Mouse (Mus musculus): ENCODE results near the gene Gja8.

Gja8 gene

DNA sequence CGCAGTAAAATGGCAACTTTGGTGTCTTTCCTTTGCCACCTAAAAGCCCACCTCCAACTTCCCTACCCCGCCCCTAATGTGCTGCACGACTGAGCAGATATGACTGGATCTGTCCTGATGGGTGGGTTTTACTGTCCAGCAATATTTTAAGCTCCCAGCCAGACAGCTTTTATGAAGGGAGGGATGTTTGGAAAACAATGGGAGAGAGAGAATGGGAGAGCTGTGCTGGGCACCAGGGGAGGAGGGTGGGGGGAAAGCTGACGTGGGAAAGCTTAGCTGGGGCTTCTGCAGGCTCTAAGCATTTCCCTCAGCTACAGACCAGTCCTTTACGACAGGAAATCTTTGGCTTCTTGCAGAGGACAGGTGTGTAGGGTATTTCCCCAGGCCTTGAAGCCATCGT lies at the start of gene Gja8:
Gja8 (minus strand) TSS at position 101 of the 400 bp plus-strand sequence.
- DNase-seq (ENCODE audit: low spot score) = no peak

- no peak for DNase-seq (ENCODE audit: low spot score)
Observed at GRCm38 (mm10) chr3:96974467-96974866, 48.6 kb upstream of the Gja8 start.

- DNase-seq (ENCODE audit: low spot score) = no peak
Observed at GRCm38 (mm10) chr3:96970986-96971385, 45.2 kb upstream of the Gja8 start.

DNA sequence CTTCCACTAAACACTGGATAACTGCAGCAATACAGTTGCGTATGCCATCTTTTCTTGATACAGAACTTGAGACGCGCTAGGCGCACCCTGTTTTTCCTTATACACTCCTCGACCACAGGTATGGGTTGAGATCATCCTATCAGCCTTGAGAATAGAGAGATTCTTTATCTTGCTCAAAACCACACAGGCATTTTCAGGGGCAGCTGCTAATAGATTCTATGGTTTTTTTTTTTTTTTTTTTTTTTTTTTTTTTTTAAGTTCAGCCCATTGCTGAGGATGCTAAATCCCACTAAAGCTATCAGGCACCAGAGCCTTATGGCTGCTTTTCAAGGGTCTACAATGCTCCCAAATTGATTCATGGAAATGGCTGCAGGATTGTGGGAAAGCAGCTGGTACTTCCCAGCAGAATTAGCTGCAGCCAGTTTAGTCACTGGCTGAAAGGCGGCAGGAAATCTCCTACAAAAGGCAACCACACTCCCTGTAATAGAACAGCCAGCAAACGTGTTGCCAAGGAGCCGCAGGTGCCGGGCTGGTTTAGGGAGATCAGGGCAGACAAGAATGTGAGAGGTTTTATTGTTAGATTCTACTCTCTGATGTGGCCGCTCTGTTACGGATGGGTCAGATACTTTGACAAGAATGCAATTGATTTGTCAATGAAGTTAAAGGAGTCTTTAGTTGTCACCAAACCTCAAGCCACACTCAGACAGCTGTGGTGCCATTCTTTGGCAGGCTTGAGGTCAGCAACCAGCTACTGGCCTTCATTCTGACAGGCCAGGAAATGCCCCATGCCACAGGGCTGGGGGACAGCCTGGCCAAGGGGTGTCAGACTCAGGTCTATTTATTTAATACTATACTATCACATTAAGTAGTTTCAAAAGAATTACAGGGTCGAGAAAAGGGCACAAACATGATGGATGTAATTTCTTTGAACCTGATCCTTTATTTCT lies 37.5 kb upstream of the Gja8 start:
- peak; percentile 19 for DNase-seq (ENCODE audit: low spot score)

- DNase-seq (ENCODE audit: low spot score) = peak; percentile 34
Observed at GRCm38 (mm10) chr3:96960597-96960996, 34.8 kb upstream of the Gja8 start.

DNA sequence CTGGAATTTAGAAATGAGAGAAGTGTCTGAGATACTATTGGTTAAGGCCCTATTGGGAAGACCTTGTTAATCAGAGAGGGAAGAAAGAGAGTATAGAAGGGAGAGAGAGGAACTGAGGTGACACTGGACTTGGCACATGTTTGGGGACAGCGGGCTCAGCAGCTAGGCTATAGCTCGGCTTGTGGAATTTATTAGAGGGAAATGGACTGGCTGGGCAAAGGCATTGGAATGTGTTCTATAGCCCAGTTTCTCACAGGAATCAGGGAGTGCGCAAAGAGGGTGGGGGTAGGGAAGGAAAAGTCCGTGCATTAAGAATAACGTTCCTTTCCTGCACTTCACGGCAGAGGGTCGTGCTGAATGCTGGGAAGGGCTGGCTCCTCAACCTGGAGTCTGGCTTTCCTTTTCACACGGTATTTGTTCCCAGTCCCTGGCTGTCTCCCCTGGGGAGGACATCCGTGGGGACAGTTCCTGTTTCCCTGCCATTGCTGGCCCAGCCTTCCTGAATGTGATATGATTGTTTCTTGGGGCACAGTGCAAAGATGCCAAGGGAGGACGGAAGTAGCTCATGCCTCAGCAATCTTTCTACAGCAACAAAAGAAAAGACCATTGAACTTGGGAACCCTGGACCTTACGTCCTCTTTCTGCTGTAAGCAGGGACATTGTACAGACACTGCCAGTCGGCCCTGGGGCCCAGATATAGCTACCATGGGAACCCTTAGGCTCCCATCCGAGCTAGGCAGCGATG lies 27.8 kb upstream of the Gja8 start:
- DNase-seq (ENCODE audit: low spot score) = no peak

DNA sequence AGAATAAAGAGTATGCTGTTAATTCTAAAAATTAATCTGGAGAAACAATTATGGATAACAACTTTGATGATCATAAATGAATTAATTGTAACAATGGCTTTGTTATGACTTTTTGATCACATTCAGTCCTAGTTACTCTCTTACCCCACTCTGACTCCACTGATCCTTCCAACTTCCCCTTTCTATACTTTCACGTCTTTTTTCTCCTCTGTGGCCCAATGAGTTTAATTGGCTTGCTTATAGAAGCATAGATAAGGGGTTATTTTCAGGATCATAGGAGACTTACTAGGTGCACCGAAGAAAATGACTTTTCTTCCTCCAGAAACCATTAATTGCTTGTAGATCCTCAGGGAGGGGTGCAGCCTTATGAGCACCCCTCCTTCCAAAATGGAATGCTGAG lies 16.9 kb upstream of the Gja8 start:
- DNase-seq (ENCODE audit: low spot score) = no peak

DNA sequence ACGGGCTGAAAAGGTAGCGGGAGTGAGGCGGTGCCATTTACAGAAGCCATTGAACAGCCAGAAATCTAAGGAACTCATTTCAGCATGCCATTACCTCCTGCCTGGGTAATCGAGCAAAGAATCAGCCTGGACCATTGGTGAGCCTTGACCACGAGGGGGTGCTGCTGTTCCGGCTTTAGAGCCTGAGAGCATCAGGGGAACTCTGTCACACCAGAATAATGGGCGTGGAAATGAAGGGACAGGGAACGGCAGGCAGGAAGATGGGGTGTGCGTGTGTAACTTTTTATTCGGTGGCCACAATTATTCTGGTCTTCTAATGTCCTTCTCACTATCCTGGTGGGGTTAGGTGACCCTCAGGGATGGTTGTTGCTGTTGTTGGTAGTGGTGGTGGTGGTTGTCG lies 12.9 kb upstream of the Gja8 start:
- peak; percentile 96 for DNase-seq (ENCODE audit: low spot score)

DNA sequence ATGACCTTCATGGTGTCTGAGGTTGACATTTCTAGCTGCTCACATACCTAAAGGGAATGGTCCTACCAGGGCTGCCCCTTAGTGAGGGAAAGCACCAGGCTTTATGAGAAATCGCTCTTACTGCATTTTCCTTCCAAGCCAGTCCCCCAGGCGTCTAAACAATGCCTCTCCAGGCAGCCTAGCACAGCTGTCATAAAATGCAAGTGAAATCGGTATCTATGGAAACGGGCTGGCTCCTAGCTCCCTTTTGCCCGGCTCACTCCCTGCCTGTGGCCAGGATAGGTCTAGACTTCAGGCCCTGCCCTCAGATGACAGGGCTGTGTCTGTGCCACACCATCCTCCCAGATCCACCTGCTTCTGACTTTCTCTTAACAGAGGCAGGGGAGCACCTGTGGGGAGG lies 11.8 kb upstream of the Gja8 start:
- peak; percentile 62 for DNase-seq (ENCODE audit: low spot score)

DNA sequence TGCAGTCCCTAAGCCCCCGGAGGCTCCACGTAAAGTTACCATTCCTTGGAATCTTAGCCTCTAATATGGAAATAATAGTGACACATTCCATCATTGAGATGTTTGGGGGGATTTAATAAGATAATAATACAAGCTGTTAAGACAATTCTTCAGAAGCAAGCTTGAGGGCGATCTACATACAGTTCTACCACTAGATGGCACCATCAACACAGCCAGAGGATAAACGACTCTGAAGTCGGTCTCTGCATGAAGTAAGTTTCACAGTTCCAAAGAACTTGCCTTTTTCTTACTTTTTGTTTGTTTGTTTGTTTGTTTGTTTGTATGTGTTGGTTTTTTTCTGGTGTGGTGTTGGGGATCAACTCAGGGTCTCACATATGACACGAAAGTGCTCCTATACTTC lies 10.4 kb upstream of the Gja8 start:
- DNase-seq (ENCODE audit: low spot score) = peak; percentile 89

DNA sequence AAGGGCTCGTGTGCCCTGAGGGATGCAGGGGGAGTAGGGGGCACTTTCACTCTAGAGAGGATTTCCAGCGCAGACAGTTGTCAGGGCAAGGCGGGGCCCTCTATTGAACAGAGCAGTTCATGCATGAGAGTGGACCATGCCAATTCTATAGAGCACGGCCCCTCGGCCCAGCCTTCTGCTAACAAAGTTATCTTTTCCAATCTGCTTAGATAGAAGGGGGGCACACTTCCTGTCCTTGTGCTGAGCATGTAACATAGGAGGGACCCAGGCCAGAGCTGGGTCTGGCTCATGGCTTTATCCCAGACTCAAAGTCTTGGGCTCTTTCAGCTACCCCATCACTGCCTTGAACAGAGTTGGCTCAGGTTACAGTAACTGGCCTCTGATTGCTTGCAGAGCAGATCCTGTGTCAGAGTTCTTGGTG lies 5.5 kb upstream of the Gja8 start:
- DNase-seq (ENCODE audit: low spot score) = peak; percentile 60

DNA sequence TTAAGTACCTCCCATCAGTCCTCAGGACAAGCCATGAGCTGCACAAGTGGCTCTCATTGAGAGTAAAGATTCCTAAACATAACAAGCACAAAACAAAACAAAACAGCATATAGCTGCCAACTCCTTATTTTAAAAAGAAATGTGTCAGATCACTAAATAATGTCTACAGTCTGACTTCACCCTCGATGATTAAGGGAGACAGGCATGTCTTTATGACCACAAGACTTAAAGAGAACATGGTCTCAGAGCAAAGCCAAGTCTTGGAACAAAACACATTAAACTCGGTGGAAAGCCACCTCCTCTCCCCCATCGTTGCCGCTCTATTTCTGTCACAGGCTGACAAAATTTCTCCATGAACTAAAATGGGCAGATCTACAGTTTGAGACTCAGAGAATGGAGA lies 1.2 kb downstream of the Gja8 start:
- DNase-seq (ENCODE audit: low spot score) = no peak

GRCm38 (mm10) chr3:96920991-96921390 lies 4.8 kb downstream of the Gja8 start:
- no peak for DNase-seq (ENCODE audit: low spot score)

DNA sequence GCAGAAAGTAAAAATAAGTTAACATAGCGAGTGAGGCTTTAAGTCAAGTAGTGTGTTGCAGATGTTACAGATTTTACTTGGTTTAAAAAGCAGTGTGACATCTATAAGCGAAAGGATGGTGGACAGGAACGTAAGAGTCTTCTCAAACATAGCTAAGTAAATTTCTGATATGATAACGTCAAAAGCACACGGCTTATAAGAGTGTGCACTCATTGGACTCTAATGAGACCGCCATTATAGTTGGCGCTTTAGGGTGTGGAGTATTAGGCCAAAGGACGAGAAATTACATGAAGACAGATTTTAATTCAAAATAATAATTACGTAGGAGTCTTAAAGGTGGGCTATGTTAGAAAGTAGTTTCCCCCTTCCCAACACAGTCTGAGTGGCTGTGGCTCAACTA lies 20.2 kb downstream of the Gja8 start:
- DNase-seq (ENCODE audit: low spot score) = no peak

DNA sequence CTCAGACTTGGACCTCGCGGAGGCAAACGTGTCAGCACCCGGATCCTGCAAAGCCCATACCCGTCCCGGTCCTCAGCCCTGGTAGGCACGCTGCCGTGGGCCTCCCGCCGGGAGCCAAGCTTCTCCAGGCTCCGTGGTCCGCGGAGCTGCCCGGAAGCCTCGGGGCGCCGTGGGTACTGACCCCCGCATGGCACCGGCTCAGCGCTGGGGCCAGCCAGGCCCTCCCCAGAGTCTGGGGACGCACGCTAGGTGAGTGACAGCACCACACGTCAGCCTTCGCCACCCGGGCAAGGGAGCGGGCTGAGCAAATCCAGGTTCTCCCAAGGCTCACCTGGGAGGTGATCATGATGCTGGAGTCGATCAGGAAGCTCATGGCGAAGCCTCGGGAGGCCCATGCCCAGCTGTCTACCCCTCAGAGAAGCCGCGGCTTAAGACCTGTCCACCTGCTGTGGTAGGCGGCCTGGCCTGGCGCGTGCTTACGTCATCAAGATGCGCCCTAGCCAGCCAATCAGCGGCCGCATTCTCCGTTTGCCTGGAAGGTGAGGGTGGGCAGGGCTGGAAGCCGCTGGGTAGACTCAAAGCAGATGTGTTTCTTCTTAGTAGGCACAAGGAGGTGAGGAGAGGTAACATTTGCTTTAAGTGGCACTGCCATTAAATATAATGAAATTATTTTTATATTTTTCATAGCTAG lies 20.8 kb downstream of the Gja8 start, which contains the start of gene Gpr89:
Gpr89 (minus strand) TSS at position 496 of the 691 bp plus-strand sequence.
- peak; percentile 97 for DNase-seq (ENCODE audit: low spot score)

- DNase-seq (ENCODE audit: low spot score) = no peak
Observed at GRCm38 (mm10) chr3:96904393-96904792, 21.4 kb downstream of the Gja8 start, which contains the start of gene Gja5. Gene Gja5, plus strand, starts transcription at chr3:96904693.

DNA sequence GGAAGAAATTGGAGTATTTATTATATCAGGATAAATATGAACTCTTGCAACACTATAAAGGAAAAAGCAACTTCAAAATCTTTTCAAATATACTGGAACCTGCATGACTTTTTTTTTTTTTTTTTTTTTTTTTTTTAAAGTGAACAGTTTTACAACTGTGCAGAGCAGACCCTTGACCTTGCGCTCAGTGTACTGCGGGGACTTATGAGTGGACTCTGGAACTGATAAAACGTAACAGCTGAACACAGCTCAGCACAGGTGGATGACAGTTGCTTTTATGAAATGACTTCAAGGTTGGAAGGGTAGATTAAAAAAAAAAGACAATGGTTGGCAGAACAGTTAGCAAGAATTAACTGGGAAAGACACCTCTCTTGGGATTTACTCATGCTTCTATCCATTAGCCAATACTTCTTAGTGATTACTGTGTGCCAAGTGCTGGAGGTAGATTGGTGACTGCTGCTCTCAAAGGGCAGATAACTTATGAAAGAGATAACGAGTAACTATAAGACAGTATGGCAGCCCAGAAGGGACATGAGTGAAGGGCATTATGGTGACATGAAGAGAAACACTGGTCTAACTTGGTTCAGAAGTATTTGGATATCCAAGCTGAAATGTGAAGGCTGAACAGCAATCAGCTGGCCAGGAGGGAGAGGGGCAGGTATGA lies 23.4 kb downstream of the Gja8 start:
- no peak for DNase-seq (ENCODE audit: low spot score)

DNA sequence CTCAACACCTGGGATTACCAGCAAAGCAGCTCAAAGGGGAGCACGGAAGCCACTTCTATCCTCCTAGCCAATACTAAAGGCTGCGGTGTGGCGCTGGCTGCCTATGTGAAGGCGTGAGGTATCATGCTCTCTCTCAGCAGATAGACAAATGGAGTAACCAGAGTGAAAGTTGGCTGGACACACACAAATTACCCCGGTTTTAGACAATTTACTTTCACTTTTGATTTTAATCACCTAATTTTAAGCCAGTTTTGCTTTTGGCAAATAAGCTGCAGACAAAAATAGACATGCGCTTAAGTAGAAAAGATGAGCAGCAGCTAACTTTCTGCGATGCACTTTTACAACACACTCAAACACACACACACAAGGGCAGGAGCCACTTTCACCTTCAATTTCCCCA lies 42.1 kb downstream of the Gja8 start:
- no peak for DNase-seq (ENCODE audit: low spot score)

GRCm38 (mm10) chr3:96882061-96882849 lies 43.6 kb downstream of the Gja8 start:
- DNase-seq (ENCODE audit: low spot score) = no peak

DNA sequence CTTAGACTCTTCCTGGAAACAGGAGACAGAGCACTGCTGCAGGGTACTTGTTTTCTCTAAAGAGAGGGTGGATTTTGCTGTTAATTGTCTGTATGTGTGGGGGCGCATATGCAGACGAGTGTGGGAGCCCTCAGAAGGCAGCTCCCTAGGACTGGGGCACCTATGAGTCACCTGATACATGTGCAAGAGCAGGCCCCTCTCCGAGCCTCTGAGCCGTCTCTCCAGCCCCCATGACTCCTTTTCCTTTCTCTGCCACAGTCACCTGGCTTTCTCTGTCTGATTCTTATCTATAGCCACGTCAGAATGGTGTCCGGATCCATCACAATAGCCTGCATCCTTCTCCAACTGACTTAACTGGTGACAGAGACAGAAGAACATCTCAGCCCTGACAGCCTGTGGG lies 44.3 kb downstream of the Gja8 start:
- DNase-seq (ENCODE audit: low spot score) = no peak

- DNase-seq (ENCODE audit: low spot score) = no peak
Observed at GRCm38 (mm10) chr3:96880385-96880784, 45.4 kb downstream of the Gja8 start.

Data from embryo, embryonic 10 days (tissue).